Mouse (Mus musculus): ENCODE measurements around the gene Rai1. TPM values are rescaled to one million over a fixed set of nuclear protein-coding genes. Genes with fewer than 3 reads are reported as not detected.

Gene Rai1
- polyA plus RNA-seq, 1 experiment from 2014 or later: 10.7 TPM

- WGBS: 71% methylated on average over 6 of the region's 6 CpGs
- Histone ChIP-seq H3K9ac (ENCODE audit: low read length) (no peak overlapping the region), H3K27ac (replicated peaks) (no peak overlapping the region), H3K4me1 (replicated peaks; ENCODE audit: control insufficient read depth, insufficient read depth) (peaks cover 22% of the 10 kb centered on the region), H3K4me3 (ENCODE audit: low read depth, low read length) (no peak overlapping the region), H3K9me3 (ENCODE audit: control insufficient read depth, low read length) (no peaks in the 10 kb centered on the region), H3K4me2 (replicated peaks; ENCODE audit: low read depth) (no peak overlapping the region), H3K36me3 (ENCODE audit: control insufficient read depth, insufficient read depth, low read length) (no peaks in the 10 kb centered on the region), H3K27me3 (ENCODE audit: control insufficient read depth, insufficient read depth, low read length) (no peaks in the 10 kb centered on the region)
- TF ChIP-seq EP300 (optimal IDR thresholded peaks at IDR 0.05) (no peak), CTCF (IDR thresholded peaks at IDR 0.05; ENCODE audit: low read depth) (no peak)
- ATAC-seq (ENCODE audit: low FRiP score, low TSS enrichment) (no peak), DNase-seq (ENCODE audit: low spot score) (no peak)
Measured at GRCm38 (mm10) chr11:60213266-60213665, 108.5 kb downstream of the Rai1 start.

GRCm38 (mm10) chr11:60216671-60217070 is 111.9 kb downstream of the Rai1 start:
- Histone ChIP-seq H3K27me3 (ENCODE audit: control insufficient read depth, insufficient read depth, low read length) (no peaks in the 10 kb centered on the region), H3K36me3 (ENCODE audit: control insufficient read depth, insufficient read depth, low read length) (no peaks in the 10 kb centered on the region), H3K9me3 (ENCODE audit: control insufficient read depth, low read length) (no peaks in the 10 kb centered on the region), H3K4me1 (replicated peaks; ENCODE audit: control insufficient read depth, insufficient read depth) (peaks cover 5% of the 10 kb centered on the region), H3K4me2 (replicated peaks; ENCODE audit: low read depth) (no peak overlapping the region), H3K27ac (replicated peaks) (peak overlapping the region; percentile 76; the same call in 1 of the 2 replicates), H3K9ac (ENCODE audit: low read length) (no peak overlapping the region), H3K4me3 (ENCODE audit: low read depth, low read length) (no peak overlapping the region)
- TF ChIP-seq CTCF (IDR thresholded peaks at IDR 0.05; ENCODE audit: low read depth): no peak
- TF ChIP-seq EP300 (optimal IDR thresholded peaks at IDR 0.05): no peak
- no peak for DNase-seq (ENCODE audit: low spot score)
- 83% methylated on average over 1 of the region's 1 CpGs for WGBS
- ATAC-seq (ENCODE audit: low FRiP score, low TSS enrichment): no peak

- Histone ChIP-seq H3K4me2 (replicated peaks; ENCODE audit: low read depth) (no peak overlapping the region), H3K4me3 (ENCODE audit: low read depth, low read length) (no peak overlapping the region), H3K9me3 (ENCODE audit: control insufficient read depth, low read length) (no peaks in the 10 kb centered on the region), H3K27ac (replicated peaks) (no peak overlapping the region), H3K4me1 (replicated peaks; ENCODE audit: control insufficient read depth, insufficient read depth) (peaks cover 2% of the 10 kb centered on the region), H3K9ac (ENCODE audit: low read length) (no peak overlapping the region), H3K36me3 (ENCODE audit: control insufficient read depth, insufficient read depth, low read length) (no peaks in the 10 kb centered on the region), H3K27me3 (ENCODE audit: control insufficient read depth, insufficient read depth, low read length) (no peaks in the 10 kb centered on the region)
- ATAC-seq (ENCODE audit: low FRiP score, low TSS enrichment) (no peak), DNase-seq (ENCODE audit: low spot score) (no peak)
- TF ChIP-seq EP300 (optimal IDR thresholded peaks at IDR 0.05): no peak
- TF ChIP-seq CTCF (IDR thresholded peaks at IDR 0.05; ENCODE audit: low read depth): no peak
- WGBS: 67% methylated on average over 7 of the region's 7 CpGs
Measured at GRCm38 (mm10) chr11:60217467-60217866, 112.7 kb downstream of the Rai1 start.

- no peaks in the 10 kb centered on the region for H3K27me3 ChIP-seq (ENCODE audit: control insufficient read depth, insufficient read depth, low read length)
- peak; percentile 74 for DNase-seq (ENCODE audit: low spot score)
- TF ChIP-seq EP300 (optimal IDR thresholded peaks at IDR 0.05) (no peak), CTCF (IDR thresholded peaks at IDR 0.05; ENCODE audit: low read depth) (no peak)
- H3K27ac ChIP-seq (replicated peaks): peak overlapping the region; percentile 97
- no peaks in the 10 kb centered on the region; the same call in none of the 2 replicates for H3K4me1 ChIP-seq (replicated peaks; ENCODE audit: control insufficient read depth, insufficient read depth)
- H3K4me3 ChIP-seq (ENCODE audit: low read depth, low read length): peak overlapping the region; percentile 66
- H3K4me2 ChIP-seq (replicated peaks; ENCODE audit: low read depth): peak overlapping the region; percentile 79
- 6% methylated on average over 8 of the region's 8 CpGs for WGBS
- 0 out of 2 replicates have a peak, but pooled peaks have one; percentile 22 for ATAC-seq (ENCODE audit: low FRiP score, low TSS enrichment)
- H3K9ac ChIP-seq (ENCODE audit: low read length): peak overlapping the region; percentile 85
- H3K9me3 ChIP-seq (ENCODE audit: control insufficient read depth, low read length): no peaks in the 10 kb centered on the region
- H3K36me3 ChIP-seq (ENCODE audit: control insufficient read depth, insufficient read depth, low read length): no peaks in the 10 kb centered on the region
Measured at GRCm38 (mm10) chr11:60219609-60220008, 114.8 kb downstream of the Rai1 start.

GRCm38 (mm10) chr11:60220291-60220804 is 115.5 kb downstream of the Rai1 start:
- peak; percentile 96 for DNase-seq (ENCODE audit: low spot score)
- H3K9ac ChIP-seq (ENCODE audit: low read length): peak overlapping the region; percentile 85
- H3K27ac ChIP-seq (replicated peaks): peak overlapping the region; percentile 97
- H3K36me3 ChIP-seq (ENCODE audit: control insufficient read depth, insufficient read depth, low read length): no peaks in the 10 kb centered on the region
- no peaks in the 10 kb centered on the region; the same call in none of the 2 replicates for H3K4me1 ChIP-seq (replicated peaks; ENCODE audit: control insufficient read depth, insufficient read depth)
- H3K27me3 ChIP-seq (ENCODE audit: control insufficient read depth, insufficient read depth, low read length): no peaks in the 10 kb centered on the region
- peak overlapping the region; percentile 79 for H3K4me2 ChIP-seq (replicated peaks; ENCODE audit: low read depth)
- ATAC-seq (ENCODE audit: low FRiP score, low TSS enrichment): peak; percentile 77
- TF ChIP-seq EP300 (optimal IDR thresholded peaks at IDR 0.05): peak; percentile 6
- TF ChIP-seq CTCF (IDR thresholded peaks at IDR 0.05; ENCODE audit: low read depth): no peak
- WGBS: under 1% methylated on average over 46 of the region's 46 CpGs
- H3K9me3 ChIP-seq (ENCODE audit: control insufficient read depth, low read length): no peaks in the 10 kb centered on the region
- H3K4me3 ChIP-seq (ENCODE audit: low read depth, low read length): peak overlapping the region; percentile 66

GRCm38 (mm10) chr11:60221425-60221824 is 116.6 kb downstream of the Rai1 start:
- ATAC-seq (ENCODE audit: low FRiP score, low TSS enrichment) (no peak), DNase-seq (ENCODE audit: low spot score) (no peak)
- Histone ChIP-seq H3K27ac (replicated peaks) (0 out of 2 replicates have a peak overlapping the region, but pooled peaks have one; percentile 41), H3K4me3 (ENCODE audit: low read depth, low read length) (no peak overlapping the region), H3K4me1 (replicated peaks; ENCODE audit: control insufficient read depth, insufficient read depth) (no peaks in the 10 kb centered on the region; the same call in 1 of the 2 replicates), H3K36me3 (ENCODE audit: control insufficient read depth, insufficient read depth, low read length) (no peaks in the 10 kb centered on the region), H3K4me2 (replicated peaks; ENCODE audit: low read depth) (no peak overlapping the region), H3K9ac (ENCODE audit: low read length) (no peak overlapping the region), H3K27me3 (ENCODE audit: control insufficient read depth, insufficient read depth, low read length) (no peaks in the 10 kb centered on the region), H3K9me3 (ENCODE audit: control insufficient read depth, low read length) (no peaks in the 10 kb centered on the region)
- 65% methylated on average over 6 of the region's 6 CpGs for WGBS
- TF ChIP-seq CTCF (IDR thresholded peaks at IDR 0.05; ENCODE audit: low read depth) (no peak), EP300 (optimal IDR thresholded peaks at IDR 0.05) (no peak)
